Mouse (Mus musculus): Measurements from ENCODE around the gene Duxbl2. TPM values are rescaled to one million over a fixed set of nuclear protein-coding genes. Genes with fewer than 3 reads are reported as not detected.
"Not testable (repeated sequence)": the region's sequence is repeated elsewhere in the genome, so short reads cannot be mapped to it uniquely, and the experiment has no call there.

Duxbl2 gene
- polyA plus RNA-seq, 1 experiment from 2014 or later, result not detected

DNA sequence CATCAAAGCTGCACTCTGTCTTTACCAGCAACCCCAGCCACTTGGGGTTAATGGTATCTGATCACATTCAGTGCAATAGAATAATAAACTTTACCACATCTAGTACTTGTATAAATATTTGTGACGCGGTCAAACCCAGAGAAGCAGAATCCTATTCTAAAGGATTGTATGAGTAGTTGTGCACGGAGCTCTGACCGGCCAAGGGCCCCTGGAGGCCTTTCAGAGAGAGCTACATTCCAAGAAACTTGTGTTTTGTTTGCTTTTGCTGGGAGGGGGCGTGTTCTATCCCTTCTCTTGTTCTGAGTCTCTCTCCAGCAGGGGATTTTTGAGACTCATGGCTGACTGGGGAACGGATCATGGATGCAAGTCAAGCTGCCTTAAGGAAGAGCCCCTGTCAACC is 56.9 kb downstream of the Duxbl2 start:
- H3K36me3 ChIP-seq; H3K4me3 ChIP-seq; H3K4me1 ChIP-seq (replicated peaks); H3K9me3 ChIP-seq; H3K9ac ChIP-seq; ATAC-seq (ENCODE audit: low read depth); H3K27ac ChIP-seq (replicated peaks); H3K4me2 ChIP-seq; H3K27me3 ChIP-seq: not testable (repeated sequence)
- no CpG with 5 or more reads among the region's 6 CpGs for WGBS

Other genes starting within 250 kb of the Duxbl2 start
- gene Plac9a, start 215.2 kb upstream of the Duxbl2 start, polyA plus RNA-seq (2015; fragmentation: Nextera tagmentation; extraction: Ambion mirVana), result not detected in 2 replicates
- 2.4 and 3.9 TPM in 2 replicates for gene Tmem254a, start 190.7 kb upstream of the Duxbl2 start, polyA plus RNA-seq (2015; fragmentation: Nextera tagmentation; extraction: Ambion mirVana)
- not detected in 2 replicates for gene Cphx1, start 180.0 kb upstream of the Duxbl2 start, polyA plus RNA-seq (2015; fragmentation: Nextera tagmentation; extraction: Ambion mirVana)
- gene Duxbl1, start 139.8 kb upstream of the Duxbl2 start, polyA plus RNA-seq (2015; fragmentation: Nextera tagmentation; extraction: Ambion mirVana), result 3.0 and 3.1 TPM in 2 replicates
- 4.2 and 6.8 TPM in 2 replicates for gene Gm9780, start 75.6 kb upstream of the Duxbl2 start, polyA plus RNA-seq (2015; fragmentation: Nextera tagmentation; extraction: Ambion mirVana)
- 20.2 and 23.7 TPM in 2 replicates for gene Tmem254c, start 51.0 kb upstream of the Duxbl2 start, polyA plus RNA-seq (2015; fragmentation: Nextera tagmentation; extraction: Ambion mirVana)
- not detected in 2 replicates for gene Cphx2, start 36.8 kb upstream of the Duxbl2 start, polyA plus RNA-seq (2015; fragmentation: Nextera tagmentation; extraction: Ambion mirVana)
- gene Cphx3, start 36.1 kb upstream of the Duxbl2 start, polyA plus RNA-seq (2015; fragmentation: Nextera tagmentation; extraction: Ambion mirVana), result not detected in 2 replicates
- 2.7 and 4.1 TPM in 2 replicates for gene Plac9b, start 64.1 kb downstream of the Duxbl2 start, polyA plus RNA-seq (2015; fragmentation: Nextera tagmentation; extraction: Ambion mirVana)
- 20.7 and 23.4 TPM in 2 replicates for gene Tmem254b, start 88.7 kb downstream of the Duxbl2 start, polyA plus RNA-seq (2015; fragmentation: Nextera tagmentation; extraction: Ambion mirVana)
- gene Duxbl3, start 139.6 kb downstream of the Duxbl2 start, polyA plus RNA-seq (2015; fragmentation: Nextera tagmentation; extraction: Ambion mirVana), result 3.8 and 4.4 TPM in 2 replicates

Data from neural tube, embryonic 13.5 days (tissue).